Comparison of ENCODE assay signal across 8 mouse cellular contexts in genomic region chr8:87833339-87833738, GRCm38 (mm10).
DNase-seq lines count a peak whose midpoint lies in the region; ATAC-seq lines count a peak whose summit lies in the region.

No protein-coding gene starts in this region.

- peak overlapping the region; percentile 39 for H3K27ac ChIP-seq in heart, embryonic 15.5 days
- peak overlapping the region; percentile 94 for H3K27ac ChIP-seq in hindbrain, embryonic 10.5 days
- H3K27ac ChIP-seq in midbrain, embryonic 16.5 days (ENCODE audit: low read length), result peak overlapping the region; percentile 71

- peak; percentile 29; the same call in 1 of the 2 replicates for ATAC-seq in heart, embryonic 15.5 days (replicated peaks; ENCODE audit: insufficient number of reproducible peaks, insufficient read depth, low FRiP score, low read depth)
- ATAC-seq in midbrain, embryonic 16.5 days, result no peak
- no peak for ATAC-seq in inflammation-experienced regulatory T-cells, adult 6 months

- H3K4me3 ChIP-seq in heart, embryonic 15.5 days, result no peak overlapping the region
- peak overlapping the region; percentile 27 for H3K4me3 ChIP-seq in hindbrain, embryonic 10.5 days
- H3K4me3 ChIP-seq in midbrain, embryonic 16.5 days (ENCODE audit: low read depth, low read length), result no peak overlapping the region

- peak overlapping the region; percentile 9; the same call in 1 of the 2 replicates for H3K9ac ChIP-seq in heart, embryonic 15.5 days
- peak overlapping the region; percentile 54; the same call in 1 of the 2 replicates for H3K9ac ChIP-seq in midbrain, embryonic 16.5 days (ENCODE audit: low read depth, low read length)

- H3K4me2 ChIP-seq in heart, embryonic 15.5 days, result peak overlapping the region; percentile 12; the same call in 1 of the 2 replicates
- H3K4me2 ChIP-seq in midbrain, embryonic 16.5 days (ENCODE audit: low read length), result peak overlapping the region; percentile 20; the same call in 1 of the 2 replicates

- intact Hi-C loops in heart, postnatal 25 days (cut with DNase I), result no loop called here

- H3K9me3 ChIP-seq in heart, embryonic 15.5 days (replicated peaks), result no peaks in the 10 kb centered on the region
- no peaks in the 10 kb centered on the region for H3K9me3 ChIP-seq in hindbrain, embryonic 10.5 days
- no peaks in the 10 kb centered on the region for H3K9me3 ChIP-seq in midbrain, embryonic 16.5 days (replicated peaks; ENCODE audit: control insufficient read depth, low read length, poor library complexity, severe bottlenecking)

- peaks cover 68% of the 10 kb centered on the region for H3K4me1 ChIP-seq in heart, embryonic 15.5 days (replicated peaks)
- H3K4me1 ChIP-seq in hindbrain, embryonic 10.5 days (replicated peaks), result peaks cover 100% of the 10 kb centered on the region
- peaks cover 73% of the 10 kb centered on the region for H3K4me1 ChIP-seq in midbrain, embryonic 16.5 days (ENCODE audit: control insufficient read depth, insufficient read depth, low read length)

- no peaks in the 10 kb centered on the region for H3K36me3 ChIP-seq in heart, embryonic 15.5 days
- peaks cover 3% of the 10 kb centered on the region; the same call in 1 of the 2 replicates for H3K36me3 ChIP-seq in hindbrain, embryonic 10.5 days
- H3K36me3 ChIP-seq in midbrain, embryonic 16.5 days (ENCODE audit: control insufficient read depth, insufficient read depth, low read length), result no peaks in the 10 kb centered on the region

- H3K27me3 ChIP-seq in heart, embryonic 15.5 days, result no peaks in the 10 kb centered on the region
- H3K27me3 ChIP-seq in hindbrain, embryonic 10.5 days (ENCODE audit: insufficient read depth, poor library complexity, severe bottlenecking), result no peaks in the 10 kb centered on the region
- no peaks in the 10 kb centered on the region for H3K27me3 ChIP-seq in midbrain, embryonic 16.5 days (ENCODE audit: control insufficient read depth, insufficient read depth, low read depth, low read length)

- DNase-seq in heart, postnatal 25 days (ENCODE audit: low spot score), result no peak
- peak; percentile 53 for DNase-seq in embryo, embryonic 11 days
- DNase-seq in hindbrain, embryonic 10.5 days (ENCODE audit: low spot score), result peak; percentile 37
- DNase-seq in layer of hippocampus, adult 9-10 months (ENCODE audit: low spot score), result no peak
- DNase-seq in left cerebral cortex, adult 9 months (ENCODE audit: low spot score in 2 of 2), result no peak

- WGBS in heart, embryonic 15.5 days, result 34% methylated on average over 13 of the region's 13 CpGs
- 25% methylated on average over 13 of the region's 13 CpGs for WGBS in hindbrain, embryonic 10.5 days
- WGBS in midbrain, embryonic 16.5 days, result 26% methylated on average over 13 of the region's 13 CpGs

Comparison
In these comparisons a context has a peak if more than half of its experiments do, and no peak if none do; other contexts are left out.
1. H3K27ac ChIP-seq: peak in every context shown above with its lines; median percentile 94 in hindbrain, embryonic 10.5 days; 71 in midbrain, embryonic 16.5 days; 39 in heart, embryonic 15.5 days.
2. DNase-seq: peak in embryo, embryonic 11 days (single experiment) and hindbrain, embryonic 10.5 days (single experiment); none in heart, postnatal 25 days (single experiment), layer of hippocampus, adult 9-10 months (single experiment) and left cerebral cortex, adult 9 months (0 of 2).